Mouse (Mus musculus): ENCODE measurements around the gene Gm45233. TPM values are rescaled to one million over a fixed set of nuclear protein-coding genes. Genes with fewer than 3 reads are reported as not detected.

Gm45233 gene
- polyA plus RNA-seq, 1 experiment: 1.2 TPM

GRCm38 (mm10) chr7:43476376-43476775, 32.4 kb downstream of the Gm45233 start:
- DNase-seq (ENCODE audit: low read depth): no peak
- TF ChIP-seq POLR2A (IDR thresholded peaks at IDR 0.05; ENCODE audit: borderline replicate concordance, extremely low read depth, insufficient read depth, insufficient read length, poor library complexity, severe bottlenecking) (no peak), CTCF (IDR thresholded peaks at IDR 0.05; ENCODE audit: borderline replicate concordance, extremely low read depth, insufficient read depth, insufficient read length) (no peak)

- DNase-seq (ENCODE audit: low read depth): no peak
- TF ChIP-seq POLR2A (IDR thresholded peaks at IDR 0.05; ENCODE audit: borderline replicate concordance, extremely low read depth, insufficient read depth, insufficient read length, poor library complexity, severe bottlenecking): no peak
- TF ChIP-seq CTCF (IDR thresholded peaks at IDR 0.05; ENCODE audit: borderline replicate concordance, extremely low read depth, insufficient read depth, insufficient read length): no peak
These were observed 37.3 kb downstream of the Gm45233 start for GRCm38 (mm10) chr7:43481191-43481590.

DNA sequence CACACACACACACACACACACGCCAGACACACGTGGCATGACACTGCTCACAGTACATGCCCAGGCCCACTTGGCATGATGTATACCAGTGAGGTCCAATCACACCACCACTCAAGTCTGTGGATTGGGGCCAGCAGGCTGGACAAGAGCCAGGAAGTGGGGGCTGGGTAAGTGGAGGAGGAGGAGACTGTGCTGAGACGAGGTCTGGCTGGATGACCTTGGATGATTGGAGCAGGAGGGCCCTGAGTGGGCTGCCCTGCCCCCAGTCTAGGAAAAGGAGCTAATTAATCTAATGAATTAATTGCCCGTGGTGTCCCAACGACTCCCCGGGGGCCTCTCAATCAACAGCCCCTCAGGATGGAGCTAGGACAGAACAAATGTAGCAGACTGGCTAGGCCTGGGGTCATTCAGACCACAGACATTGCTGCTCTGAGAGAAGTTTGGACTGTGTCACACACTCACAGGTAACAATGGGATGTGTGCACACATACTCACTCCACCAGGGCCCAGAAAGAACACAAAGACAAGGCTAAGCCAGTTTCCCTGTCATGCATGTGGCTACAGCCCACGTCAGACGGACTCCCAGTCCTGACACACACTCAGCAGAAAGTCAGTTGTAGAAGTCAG, 38.3 kb downstream of the Gm45233 start:
- no peak for TF ChIP-seq CTCF (IDR thresholded peaks at IDR 0.05; ENCODE audit: borderline replicate concordance, extremely low read depth, insufficient read depth, insufficient read length)
- DNase-seq (ENCODE audit: low read depth): peak; percentile 80

- TF ChIP-seq CTCF (IDR thresholded peaks at IDR 0.05; ENCODE audit: borderline replicate concordance, extremely low read depth, insufficient read depth, insufficient read length) (no peak), POLR2A (IDR thresholded peaks at IDR 0.05; ENCODE audit: borderline replicate concordance, extremely low read depth, insufficient read depth, insufficient read length, poor library complexity, severe bottlenecking) (no peak)
- no peak for DNase-seq (ENCODE audit: low read depth)
These were observed 39.3 kb downstream of the Gm45233 start for GRCm38 (mm10) chr7:43483236-43483635.

DNA sequence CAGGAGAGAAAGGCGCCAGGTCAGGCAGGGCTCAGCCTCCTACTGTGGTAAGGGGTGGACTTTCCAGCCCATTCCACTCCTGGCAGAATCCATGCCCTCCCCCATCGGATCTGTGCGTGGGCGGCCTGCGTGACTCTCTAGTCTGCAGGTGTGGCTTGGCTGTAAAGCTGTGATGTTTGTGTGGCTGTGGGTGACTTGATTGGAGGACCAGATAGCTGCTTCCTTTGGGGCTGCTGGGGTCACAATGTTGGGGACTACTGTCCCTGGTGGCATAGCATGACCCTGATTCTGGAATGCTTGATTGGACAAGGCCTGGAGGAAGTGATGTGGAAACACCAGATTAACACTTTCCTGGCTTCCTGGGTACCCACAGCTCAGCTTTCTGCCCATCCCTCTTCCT, 44.7 kb downstream of the Gm45233 start:
- no peak for TF ChIP-seq CTCF (IDR thresholded peaks at IDR 0.05; ENCODE audit: borderline replicate concordance, extremely low read depth, insufficient read depth, insufficient read length)
- no peak for TF ChIP-seq POLR2A (IDR thresholded peaks at IDR 0.05; ENCODE audit: borderline replicate concordance, extremely low read depth, insufficient read depth, insufficient read length, poor library complexity, severe bottlenecking)
- DNase-seq (ENCODE audit: low read depth): peak; percentile 9

DNA sequence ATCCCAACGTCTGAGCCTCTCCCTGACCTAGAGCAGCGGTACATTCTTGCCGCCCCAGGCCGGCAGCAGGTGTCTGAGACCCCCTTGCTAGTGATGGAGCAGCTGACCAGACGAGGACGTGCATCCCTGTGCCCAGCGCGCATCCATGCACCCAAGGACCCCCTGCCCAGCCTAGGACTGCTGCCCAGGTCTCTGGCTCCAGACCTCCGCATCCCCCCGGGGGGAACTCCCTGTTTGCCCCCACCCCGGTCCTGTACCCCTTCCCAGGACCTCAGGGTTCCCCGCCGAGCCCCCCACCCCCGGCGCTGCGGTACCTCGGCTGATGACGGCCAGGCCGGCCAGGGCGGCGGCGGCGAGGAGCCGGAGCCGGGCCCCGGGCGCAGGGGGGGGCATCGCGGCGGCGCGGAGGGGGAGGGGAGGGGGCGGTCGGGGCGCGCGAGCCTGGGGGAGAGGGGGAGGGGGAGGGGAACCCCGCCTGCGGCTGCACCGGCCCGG, 45.8 kb downstream of the Gm45233 start, which contains the start of gene Iglon5:
Iglon5 (minus strand) TSS at position 445 of the 495 bp plus-strand sequence.
- 0 out of 2 replicates have a peak, but pooled peaks have one; percentile 10 for TF ChIP-seq POLR2A (IDR thresholded peaks at IDR 0.05; ENCODE audit: borderline replicate concordance, extremely low read depth, insufficient read depth, insufficient read length, poor library complexity, severe bottlenecking)
- no peak for TF ChIP-seq CTCF (IDR thresholded peaks at IDR 0.05; ENCODE audit: borderline replicate concordance, extremely low read depth, insufficient read depth, insufficient read length)
- peak; percentile 46 for DNase-seq (ENCODE audit: low read depth)

DNA sequence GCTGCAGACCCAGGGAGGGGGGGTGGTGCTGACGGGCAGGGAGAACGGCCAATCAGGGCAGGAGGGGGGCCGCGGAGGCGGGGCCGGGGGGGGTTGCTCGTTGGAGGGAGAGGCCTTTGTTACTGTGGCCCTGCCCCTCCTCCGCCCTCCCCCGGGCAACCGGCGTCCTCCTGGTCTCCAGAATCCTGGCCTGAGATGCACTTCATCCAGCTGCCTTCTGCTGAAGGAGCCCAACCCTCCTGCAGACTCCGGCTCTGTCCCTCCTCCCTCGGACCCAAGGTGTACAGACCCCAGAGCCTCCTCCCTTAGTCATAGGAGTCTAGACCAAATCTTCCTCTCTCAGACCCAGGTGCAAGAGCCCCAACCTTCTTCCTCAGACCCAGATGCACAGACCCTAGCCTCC, 46.3 kb downstream of the Gm45233 start:
- peak; percentile 95 for DNase-seq (ENCODE audit: low read depth)
- TF ChIP-seq CTCF (IDR thresholded peaks at IDR 0.05; ENCODE audit: borderline replicate concordance, extremely low read depth, insufficient read depth, insufficient read length): no peak
- TF ChIP-seq POLR2A (IDR thresholded peaks at IDR 0.05; ENCODE audit: borderline replicate concordance, extremely low read depth, insufficient read depth, insufficient read length, poor library complexity, severe bottlenecking): no peak; the same call in 1 of the 2 replicates

DNA sequence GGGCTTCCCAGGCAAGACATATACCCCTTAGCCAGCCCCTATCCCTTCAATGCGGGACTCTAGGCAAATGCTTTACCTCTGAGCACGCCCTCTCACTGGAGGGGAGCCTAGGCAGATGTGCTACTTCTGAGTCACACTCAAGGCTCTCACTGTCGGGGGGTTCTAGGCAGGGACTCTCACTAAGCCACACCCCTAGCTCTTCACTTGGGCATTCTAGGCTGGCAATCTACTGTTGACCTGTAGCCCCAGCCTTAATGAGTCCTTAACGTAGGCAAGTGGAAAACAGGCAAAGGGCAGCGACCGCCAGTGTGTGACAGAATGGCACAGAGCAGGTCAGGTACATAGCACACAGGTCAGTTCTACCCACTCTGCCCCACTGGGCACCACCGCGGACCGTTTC, 46.9 kb downstream of the Gm45233 start:
- DNase-seq (ENCODE audit: low read depth): no peak
- TF ChIP-seq CTCF (IDR thresholded peaks at IDR 0.05; ENCODE audit: borderline replicate concordance, extremely low read depth, insufficient read depth, insufficient read length) (no peak), POLR2A (IDR thresholded peaks at IDR 0.05; ENCODE audit: borderline replicate concordance, extremely low read depth, insufficient read depth, insufficient read length, poor library complexity, severe bottlenecking) (no peak)

- peak; percentile 91 for DNase-seq (ENCODE audit: low read depth)
- TF ChIP-seq CTCF (IDR thresholded peaks at IDR 0.05; ENCODE audit: borderline replicate concordance, extremely low read depth, insufficient read depth, insufficient read length) (peak; percentile 84), POLR2A (IDR thresholded peaks at IDR 0.05; ENCODE audit: borderline replicate concordance, extremely low read depth, insufficient read depth, insufficient read length, poor library complexity, severe bottlenecking) (no peak)
These were observed 51.6 kb downstream of the Gm45233 start for GRCm38 (mm10) chr7:43495343-43496021.

DNA sequence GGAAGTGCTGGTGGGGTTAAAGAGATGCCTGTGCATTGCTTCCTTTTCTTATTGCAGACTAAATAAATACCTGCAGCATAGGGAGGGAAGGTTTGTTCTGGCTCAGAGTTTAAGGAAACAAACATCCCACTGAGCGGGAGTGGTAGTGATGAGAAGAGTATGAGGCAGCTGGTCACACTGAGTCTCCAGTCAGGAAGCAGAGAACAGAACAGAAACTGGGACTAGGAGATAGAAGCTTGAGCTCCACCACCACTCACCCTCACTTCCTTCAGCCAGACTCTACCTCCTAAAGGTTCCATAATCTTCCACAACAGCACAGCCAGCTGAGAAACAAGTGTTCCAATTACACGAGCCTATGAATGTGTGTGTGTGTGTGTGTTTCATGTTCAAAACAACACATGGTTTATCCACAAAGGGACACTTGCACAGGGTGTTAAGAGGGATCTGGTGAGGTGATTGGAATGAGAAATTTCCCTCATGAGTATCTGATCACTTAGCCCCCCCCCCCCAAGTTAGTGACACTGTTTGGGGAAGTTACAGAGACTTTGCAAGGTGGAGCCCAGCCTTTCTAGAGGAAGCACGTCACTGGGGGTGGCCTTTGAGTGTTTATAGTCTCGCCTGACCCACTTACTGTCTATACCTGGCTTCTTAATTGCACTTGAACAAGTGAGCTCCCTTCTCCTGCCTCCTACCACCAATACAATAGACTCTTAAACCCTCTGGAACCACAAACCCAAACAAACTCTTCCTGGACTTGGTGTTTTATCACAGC, 68.0 kb downstream of the Gm45233 start:
- TF ChIP-seq CTCF (IDR thresholded peaks at IDR 0.05; ENCODE audit: borderline replicate concordance, extremely low read depth, insufficient read depth, insufficient read length) (no peak), POLR2A (IDR thresholded peaks at IDR 0.05; ENCODE audit: borderline replicate concordance, extremely low read depth, insufficient read depth, insufficient read length, poor library complexity, severe bottlenecking) (no peak)
- no peak for DNase-seq (ENCODE audit: low read depth)

DNA sequence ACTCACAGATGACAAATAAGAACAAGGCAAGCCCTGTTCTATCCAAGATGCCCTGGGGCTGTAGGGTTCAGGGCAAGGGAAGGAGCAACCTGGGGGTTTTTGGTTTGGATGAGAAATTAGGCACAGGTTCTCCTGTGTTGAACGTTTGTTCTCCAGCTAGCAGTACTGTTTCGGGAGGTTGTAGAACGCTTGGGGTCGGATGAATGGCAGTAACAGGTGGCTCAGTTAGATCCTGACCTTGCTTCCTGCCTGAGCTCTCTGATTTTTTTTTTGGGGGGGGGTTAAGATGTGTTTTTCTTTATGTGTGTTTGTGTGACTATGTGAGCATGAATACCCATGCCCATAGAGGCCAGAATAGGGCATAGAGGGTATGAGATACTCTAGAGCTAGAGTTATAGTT, 68.6 kb downstream of the Gm45233 start:
- TF ChIP-seq POLR2A (IDR thresholded peaks at IDR 0.05; ENCODE audit: borderline replicate concordance, extremely low read depth, insufficient read depth, insufficient read length, poor library complexity, severe bottlenecking): no peak
- DNase-seq (ENCODE audit: low read depth): no peak

Other genes with a start within 250 kb of the Gm45233 start
- gene Zfp715, start 130.8 kb upstream of the Gm45233 start, polyA plus RNA-seq (2012; rRNA removed): 13.1 and 16.9 TPM in 2 replicates
- gene Siglecf, start 92.8 kb upstream of the Gm45233 start, polyA plus RNA-seq (2012; rRNA removed): 0.07 and 0.09 TPM in 2 replicates
- 0.03 and 0.05 TPM in 2 replicates for gene Siglecg, start 35.9 kb upstream of the Gm45233 start, polyA plus RNA-seq (2012; rRNA removed)
- 0.10 and 0.16 TPM in 2 replicates for gene Lim2, start 16.5 kb upstream of the Gm45233 start, polyA plus RNA-seq (2012; rRNA removed)
- 0.08 TPM in 1 of 2 replicates, not detected in the other for gene Nkg7, start 7.1 kb upstream of the Gm45233 start, polyA plus RNA-seq (2012; rRNA removed)
- not detected in 2 replicates for gene Cldnd2, start 3.3 kb upstream of the Gm45233 start, polyA plus RNA-seq (2012; rRNA removed)
- 69.0 and 71.0 TPM in 2 replicates for gene Etfb, start within 50 bp of the Gm45233 start, polyA plus RNA-seq (2012; rRNA removed)
- 7.0 and 9.5 TPM in 2 replicates for gene Vsig10l, start 19.0 kb downstream of the Gm45233 start, polyA plus RNA-seq (2012; rRNA removed)
- gene Iglon5, start 45.9 kb downstream of the Gm45233 start, polyA plus RNA-seq (2012; rRNA removed): 96.2 and 140 TPM in 2 replicates
- 0.04 TPM in 1 of 2 replicates, not detected in the other for gene 4931406B18Rik, start 61.8 kb downstream of the Gm45233 start, polyA plus RNA-seq (2012; rRNA removed)
- 1.5 and 1.7 TPM in 2 replicates for gene Cd33, start 100.3 kb downstream of the Gm45233 start, polyA plus RNA-seq (2012; rRNA removed)
- gene Zfp658, start 118.1 kb downstream of the Gm45233 start, polyA plus RNA-seq (2012; rRNA removed): 10.8 and 11.8 TPM in 2 replicates
- 7.6 and 9.2 TPM in 2 replicates for gene Zfp719, start 135.5 kb downstream of the Gm45233 start, polyA plus RNA-seq (2012; rRNA removed)
- gene Zfp819, start 163.0 kb downstream of the Gm45233 start, polyA plus RNA-seq (2012; rRNA removed): 0.47 and 0.57 TPM in 2 replicates
- gene Ceacam18, start 190.6 kb downstream of the Gm45233 start, polyA plus RNA-seq (2012; rRNA removed): 0.05 TPM in 1 of 2 replicates, not detected in the other
- 0.19 and 0.27 TPM in 2 replicates for gene Siglece, start 216.0 kb downstream of the Gm45233 start, polyA plus RNA-seq (2012; rRNA removed)
- gene Ctu1, start 227.9 kb downstream of the Gm45233 start, polyA plus RNA-seq (2012; rRNA removed): 25.4 and 27.8 TPM in 2 replicates
- 0.11 and 0.16 TPM in 2 replicates for gene Klk14, start 246.3 kb downstream of the Gm45233 start, polyA plus RNA-seq (2012; rRNA removed)

Data from brain, embryonic 14.5 days (tissue).